In genomic region chr7:87983494-87983893, GRCm38 (mm10) we compare ENCODE assay signal across 24 mouse cellular contexts.
DNase-seq lines count a peak whose midpoint lies in the region; ATAC-seq and TF ChIP-seq lines count a peak whose summit lies in the region.
"Had no signal": no experiment of that assay in that cellular context is flagged by ENCODE, and none has a peak within 500 bp of the region (broad histone marks: within the 10 kb centered on the region; RNA-seq: fewer than 3 reads in every experiment).

No protein-coding gene starts in this region.

- intact Hi-C loops in heart, postnatal 14 days (cut with DNase I) = no loop called here

- no peak overlapping the region for H3K4me2 ChIP-seq in forebrain, embryonic 13.5 days
- no peak overlapping the region for H3K4me2 ChIP-seq in forebrain, embryonic 12.5 days
- H3K4me2 ChIP-seq in midbrain, postnatal 0 days (ENCODE audit: low read depth, low read length, poor library complexity, severe bottlenecking) = no peak overlapping the region
- H3K4me2 ChIP-seq in midbrain, embryonic 16.5 days (ENCODE audit: low read length) = no peak overlapping the region
- H3K4me2 ChIP-seq in forebrain, postnatal 0 days (ENCODE audit: low read depth) = no peak overlapping the region
- H3K4me2 ChIP-seq: heart, embryonic 12.5 days; heart, embryonic 15.5 days; hindbrain, embryonic 14.5 days had no signal

- TF ChIP-seq CTCF in layer of hippocampus, adult 2 months (conservative IDR thresholded peaks at IDR 0.05) = no peak
- no peak for TF ChIP-seq CTCF in midbrain, postnatal 0 days (IDR thresholded peaks at IDR 0.05)
- no peak for TF ChIP-seq CTCF in forebrain, postnatal 0 days (IDR thresholded peaks at IDR 0.05; ENCODE audit: low read depth)

- peak in 1 of 2 experiments; percentile 31 for DNase-seq in layer of hippocampus, adult 2 months (ENCODE audit: low spot score in 2 of 2)
- DNase-seq in layer of hippocampus, adult 9-10 months (ENCODE audit: low spot score) = no peak
- DNase-seq in midbrain, postnatal 0 days (ENCODE audit: low spot score) = peak; percentile 12
- DNase-seq in forebrain, postnatal 0 days = peak; percentile 48
- DNase-seq in heart, postnatal 14 days = no peak
- DNase-seq: adrenal gland, adult 8-10 months; adrenal gland, postnatal 36 days; cerebellum, adult 18-20 months; cerebellum, adult 9-10 months; cerebellum, postnatal 14 days; gastrocnemius, postnatal 25 days; heart, adult 18-20 months; heart, postnatal 10 days; heart, postnatal 4 days had no signal

- no peak overlapping the region for H3K4me3 ChIP-seq in forebrain, embryonic 13.5 days
- no peak overlapping the region for H3K4me3 ChIP-seq in forebrain, embryonic 12.5 days (replicated peaks)
- H3K4me3 ChIP-seq in layer of hippocampus, adult 2 months = no peak overlapping the region
- H3K4me3 ChIP-seq in midbrain, postnatal 0 days (ENCODE audit: low read depth, low read length) = no peak overlapping the region
- no peak overlapping the region for H3K4me3 ChIP-seq in midbrain, embryonic 16.5 days (ENCODE audit: low read depth, low read length)
- H3K4me3 ChIP-seq in forebrain, postnatal 0 days (ENCODE audit: low read depth, low read length) = no peak overlapping the region
- H3K4me3 ChIP-seq: heart, embryonic 12.5 days; heart, embryonic 15.5 days had no signal

- no peaks in the 10 kb centered on the region for H3K9me3 ChIP-seq in forebrain, embryonic 13.5 days (replicated peaks)
- no peaks in the 10 kb centered on the region for H3K9me3 ChIP-seq in forebrain, embryonic 12.5 days
- H3K9me3 ChIP-seq in midbrain, postnatal 0 days (ENCODE audit: low read length) = no peaks in the 10 kb centered on the region
- no peaks in the 10 kb centered on the region for H3K9me3 ChIP-seq in midbrain, embryonic 16.5 days (replicated peaks; ENCODE audit: control insufficient read depth, low read length, poor library complexity, severe bottlenecking)
- no peaks in the 10 kb centered on the region for H3K9me3 ChIP-seq in forebrain, postnatal 0 days (ENCODE audit: low read length)
- H3K9me3 ChIP-seq: heart, embryonic 12.5 days; heart, embryonic 15.5 days had no signal

- H3K27ac ChIP-seq in forebrain, embryonic 13.5 days = no peak overlapping the region
- H3K27ac ChIP-seq in forebrain, embryonic 12.5 days = no peak overlapping the region
- H3K27ac ChIP-seq in layer of hippocampus, adult 2 months = peak overlapping the region; percentile 58; the same call in 1 of the 2 replicates
- no peak overlapping the region for H3K27ac ChIP-seq in midbrain, postnatal 0 days (ENCODE audit: low read depth, low read length)
- no peak overlapping the region for H3K27ac ChIP-seq in midbrain, embryonic 16.5 days (ENCODE audit: low read length)
- H3K27ac ChIP-seq in forebrain, postnatal 0 days (ENCODE audit: low read depth, low read length) = no peak overlapping the region
- H3K27ac ChIP-seq: heart, embryonic 15.5 days; hindbrain, embryonic 14.5 days; hindbrain, postnatal 0 days had no signal

- WGBS in forebrain, embryonic 13.5 days = 75% methylated on average over 2 of the region's 2 CpGs
- 85% methylated on average over 2 of the region's 2 CpGs for WGBS in forebrain, embryonic 12.5 days
- 63% methylated on average over 2 of the region's 2 CpGs for WGBS in midbrain, postnatal 0 days
- WGBS in midbrain, embryonic 16.5 days = 74% methylated on average over 2 of the region's 2 CpGs
- 39% methylated on average over 2 of the region's 2 CpGs for WGBS in forebrain, postnatal 0 days

- no peaks in the 10 kb centered on the region for H3K27me3 ChIP-seq in forebrain, embryonic 13.5 days
- no peaks in the 10 kb centered on the region for H3K27me3 ChIP-seq in forebrain, embryonic 12.5 days
- H3K27me3 ChIP-seq in midbrain, postnatal 0 days (ENCODE audit: insufficient read depth, low read length) = no peaks in the 10 kb centered on the region
- H3K27me3 ChIP-seq in midbrain, embryonic 16.5 days (ENCODE audit: control insufficient read depth, insufficient read depth, low read depth, low read length) = no peaks in the 10 kb centered on the region
- H3K27me3 ChIP-seq in forebrain, postnatal 0 days (ENCODE audit: insufficient read depth, low read length) = no peaks in the 10 kb centered on the region
- H3K27me3 ChIP-seq: heart, embryonic 12.5 days; heart, embryonic 15.5 days had no signal

- no peaks in the 10 kb centered on the region for H3K36me3 ChIP-seq in forebrain, embryonic 13.5 days (ENCODE audit: poor library complexity, severe bottlenecking)
- H3K36me3 ChIP-seq in forebrain, embryonic 12.5 days (replicated peaks) = no peaks in the 10 kb centered on the region
- no peaks in the 10 kb centered on the region for H3K36me3 ChIP-seq in midbrain, postnatal 0 days (ENCODE audit: insufficient read depth, low read length)
- no peaks in the 10 kb centered on the region for H3K36me3 ChIP-seq in midbrain, embryonic 16.5 days (ENCODE audit: control insufficient read depth, insufficient read depth, low read length)
- no peaks in the 10 kb centered on the region for H3K36me3 ChIP-seq in forebrain, postnatal 0 days (ENCODE audit: insufficient read depth)
- H3K36me3 ChIP-seq: heart, embryonic 12.5 days; heart, embryonic 15.5 days had no signal

- ATAC-seq in forebrain, embryonic 13.5 days = 0 out of 2 replicates have a peak, but pooled peaks have one; percentile 24
- ATAC-seq in forebrain, embryonic 12.5 days (ENCODE audit: low FRiP score) = no peak
- ATAC-seq in midbrain, postnatal 0 days (ENCODE audit: low FRiP score) = no peak
- ATAC-seq in midbrain, embryonic 16.5 days = no peak
- no peak for ATAC-seq in forebrain, postnatal 0 days
- ATAC-seq: activated CD4-positive, CD25-positive, alpha-beta regulatory T cell, adult 4 months; hindbrain, postnatal 0 days; inflammation-experienced regulatory T-cells, adult 6 months; intestine, embryonic 16.5 days had no signal

- H3K4me1 ChIP-seq in forebrain, embryonic 13.5 days = no peaks in the 10 kb centered on the region
- H3K4me1 ChIP-seq in forebrain, embryonic 12.5 days = no peaks in the 10 kb centered on the region
- no peaks in the 10 kb centered on the region for H3K4me1 ChIP-seq in midbrain, postnatal 0 days (ENCODE audit: insufficient read depth, low read length)
- H3K4me1 ChIP-seq in midbrain, embryonic 16.5 days (ENCODE audit: control insufficient read depth, insufficient read depth, low read length) = no peaks in the 10 kb centered on the region
- H3K4me1 ChIP-seq in forebrain, postnatal 0 days (ENCODE audit: insufficient read depth) = no peaks in the 10 kb centered on the region
- H3K4me1 ChIP-seq: heart, embryonic 12.5 days; heart, embryonic 15.5 days had no signal

- no peak overlapping the region for H3K9ac ChIP-seq in forebrain, embryonic 13.5 days
- H3K9ac ChIP-seq in forebrain, embryonic 12.5 days = no peak overlapping the region
- no peak overlapping the region for H3K9ac ChIP-seq in midbrain, postnatal 0 days (replicated peaks; ENCODE audit: low read length, poor library complexity, severe bottlenecking)
- H3K9ac ChIP-seq in midbrain, embryonic 16.5 days (ENCODE audit: low read depth, low read length) = no peak overlapping the region
- H3K9ac ChIP-seq in forebrain, postnatal 0 days = no peak overlapping the region
- H3K9ac ChIP-seq: heart, embryonic 12.5 days; heart, embryonic 15.5 days; hindbrain, embryonic 14.5 days had no signal

Comparison
In these comparisons a context has a peak if more than half of its experiments do, and no peak if none do; other contexts are left out.
1. DNase-seq: peak in midbrain, postnatal 0 days (single experiment) and forebrain, postnatal 0 days (single experiment); none in layer of hippocampus, adult 9-10 months (single experiment) and heart, postnatal 14 days (0 of 2).